Mouse (Mus musculus) megakaryocyte, embryonic 14.5 days (primary cell): ENCODE results near the gene Map1s.

Source experiments
- FLI1 ChIP-seq: IDR thresholded peaks from 2 replicates; pipeline ENCODE4 v1.6.1; 2012; ENCODE audit warnings: low read length, inconsistent platforms, mixed read lengths
- GATA1 ChIP-seq: IDR thresholded peaks from 3 replicates; pipeline ENCODE4 v1.6.1; 2012; ENCODE audit warnings: mixed read lengths, low read length, inconsistent platforms, borderline replicate concordance

GRCm38 (mm10) chr8:70885612-70886011 is 20.1 kb upstream of the Map1s start:
- no peak for TF ChIP-seq GATA1
- TF ChIP-seq FLI1: no peak
